Mouse (Mus musculus) olfactory bulb, adult 2 months (tissue): Measurements from ENCODE around the gene Tdrd9. TPM values are rescaled to one million over a fixed set of nuclear protein-coding genes. Genes with fewer than 3 reads are reported as not detected.

Experiments
- H3K27ac ChIP-seq: fragments of 200-500 bp; 2 replicates; pipeline ENCODE4 v1.5.1; 2012; ENCODE audit warnings: low read depth, low read length; ENCODE audit not compliant: insufficient read depth
- H3K4me1 ChIP-seq: fragments of 200-500 bp; 2 replicates; pipeline ENCODE4 v1.6.1; 2012; ENCODE audit warnings: low read length; ENCODE audit not compliant: control insufficient read depth, insufficient read depth
- H3K4me3 ChIP-seq: fragments of 200-500 bp; 2 replicates; pipeline ENCODE4 v1.5.1; 2012; ENCODE audit warnings: mild to moderate bottlenecking, low read depth, low read length, moderate library complexity; ENCODE audit not compliant: insufficient read depth
- CTCF ChIP-seq: fragments of 200-500 bp; IDR thresholded peaks from 2 replicates; pipeline ENCODE4 v1.5.1; 2012; ENCODE audit warnings: low read depth, mild to moderate bottlenecking, low read length, moderate library complexity; ENCODE audit not compliant: insufficient read depth
- POLR2A ChIP-seq: fragments of 200-500 bp; IDR thresholded peaks from 2 replicates; pipeline ENCODE4 v1.6.1; 2012; ENCODE audit warnings: mild to moderate bottlenecking, low read depth, low read length, moderate library complexity; ENCODE audit not compliant: insufficient read depth
- WGBS: fragments of 180-500 bp; shearing (Covaris S2); methylation state at CpG from one replicate; pipeline ENCODE4 v1.1.7; 2018; 5-methylcytosine and 5-hydroxymethylcytosine counted together
- polyA plus RNA-seq: library from polyadenylated mRNA; stranded (reverse); fragments of >200 nt; gene quantifications from 2 replicates; pipeline ENCODE4 v1.2.4, GENCODE M21; 2012; ENCODE audit warnings: low replicate concordance; ENCODE audit not compliant: missing spikeins, insufficient read depth, insufficient read length

Gene Tdrd9
- polyA plus RNA-seq, result not detected in 2 replicates

DNA sequence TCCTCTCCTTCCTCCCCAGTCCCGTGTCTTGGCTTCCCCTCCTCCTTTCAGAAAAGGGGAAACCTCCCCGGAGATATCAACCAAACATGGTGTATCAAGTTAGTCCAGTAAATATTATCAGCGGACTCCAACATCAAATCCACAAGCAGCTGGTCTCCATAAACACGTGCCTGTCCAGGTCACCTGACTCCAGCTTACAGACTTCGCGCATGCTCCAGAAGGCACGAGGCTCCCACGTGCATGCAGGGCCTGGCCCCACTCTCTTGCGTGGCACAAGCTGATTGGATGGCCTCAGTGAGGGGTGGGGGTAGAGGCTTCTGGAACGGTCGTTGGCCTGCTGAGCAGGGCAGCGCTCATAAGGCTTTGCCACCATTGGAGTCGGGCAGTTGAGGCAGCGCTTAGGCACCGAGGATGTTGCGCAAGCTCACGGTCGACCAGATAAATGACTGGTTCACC is at the start of gene Tdrd9:
Tdrd9 (plus strand) TSS at position 329 of the 456 bp plus-strand sequence.
- TF ChIP-seq POLR2A (no peak), CTCF (no peak)

DNA sequence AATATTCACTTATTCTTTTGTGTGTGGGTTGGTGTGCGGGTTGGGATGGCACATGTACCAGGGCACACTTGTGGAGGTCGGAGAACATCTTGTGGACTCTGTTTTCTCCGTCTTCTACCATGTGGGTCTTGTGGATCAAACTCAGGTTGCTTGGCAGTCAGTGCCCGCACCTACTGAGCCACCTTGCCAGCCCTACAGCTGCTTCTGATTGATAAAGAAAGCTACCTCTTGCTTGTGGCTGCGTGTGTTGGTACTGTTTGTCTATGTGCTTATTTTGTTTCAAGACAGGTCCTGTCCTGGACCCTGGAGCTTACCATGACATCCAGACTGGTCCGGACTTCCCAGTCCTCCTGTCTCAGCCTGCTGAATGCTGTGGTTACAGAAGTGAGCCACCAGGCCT is 48.2 kb upstream of the Tdrd9 start:
- Histone ChIP-seq H3K27ac (no peak overlapping the region), H3K4me1 (peaks cover 14% of the 10 kb centered on the region), H3K4me3 (no peak overlapping the region)
- TF ChIP-seq POLR2A (no peak), CTCF (no peak)
- WGBS, result 90% methylated on average over 6 of the region's 6 CpGs

More for the DNA sequence above, at the start of gene Tdrd9:
- H3K4me3 ChIP-seq, result no peak within 1 kb of the TSS
- H3K27ac ChIP-seq, result no peak within 1 kb of the TSS
- 86% methylated on average over 18 of the region's 18 CpGs for WGBS
- H3K4me1 ChIP-seq, result no peaks in the 10 kb centered on the region

- Histone ChIP-seq H3K4me3 (no peak overlapping the region), H3K4me1 (peaks cover 12% of the 10 kb centered on the region), H3K27ac (no peak overlapping the region)
- no peak for TF ChIP-seq CTCF
- no peak for TF ChIP-seq POLR2A
- 67% methylated on average over 1 of the region's 1 CpGs for whole genome bisulfite sequencing
Observed at GRCm38 (mm10) chr12:111927338-111927737, 44.0 kb upstream of the Tdrd9 start.

GRCm38 (mm10) chr12:111928411-111928966 is 42.9 kb upstream of the Tdrd9 start:
- Histone ChIP-seq H3K4me3 (no peak overlapping the region), H3K27ac (no peak overlapping the region), H3K4me1 (peaks cover 10% of the 10 kb centered on the region)
- TF ChIP-seq CTCF (no peak), POLR2A (no peak)
- WGBS, result 92% methylated on average over 18 of the region's 18 CpGs

- WGBS, result 84% methylated on average over 9 of the region's 9 CpGs
- peaks cover 13% of the 10 kb centered on the region for H3K4me1 ChIP-seq
- no peak for TF ChIP-seq CTCF
- TF ChIP-seq POLR2A, result no peak
- no peak overlapping the region for H3K27ac ChIP-seq
- H3K4me3 ChIP-seq, result no peak overlapping the region
Observed at GRCm38 (mm10) chr12:111931411-111932025, 39.8 kb upstream of the Tdrd9 start.

DNA sequence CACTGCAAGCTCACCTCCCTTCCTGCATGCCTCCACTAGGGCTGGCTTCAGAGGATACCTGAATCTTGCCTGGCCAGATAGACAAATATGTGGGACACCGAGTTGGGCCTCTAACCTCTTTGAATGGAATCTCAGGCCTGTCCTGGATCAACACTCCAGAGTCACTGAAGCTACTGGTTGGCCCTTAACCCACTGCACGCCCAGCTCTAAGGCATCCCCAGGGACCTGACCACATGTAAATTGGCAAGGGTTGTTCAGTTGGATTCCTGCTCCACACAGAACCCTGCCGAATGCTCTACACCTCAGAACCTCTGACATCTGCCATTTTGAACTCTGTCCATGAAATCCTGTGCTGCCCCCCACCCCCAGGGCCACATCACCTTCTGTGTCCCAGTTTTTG is 38.8 kb upstream of the Tdrd9 start:
- 84% methylated on average over 3 of the region's 3 CpGs for WGBS
- peaks cover 13% of the 10 kb centered on the region for H3K4me1 ChIP-seq
- H3K27ac ChIP-seq, result no peak overlapping the region
- TF ChIP-seq POLR2A, result no peak
- TF ChIP-seq CTCF, result no peak
- H3K4me3 ChIP-seq, result no peak overlapping the region

- TF ChIP-seq POLR2A (no peak), CTCF (no peak)
- Histone ChIP-seq H3K4me1 (peaks cover 17% of the 10 kb centered on the region), H3K4me3 (no peak overlapping the region), H3K27ac (no peak overlapping the region)
- 68% methylated on average over 11 of the region's 11 CpGs for WGBS
Observed at GRCm38 (mm10) chr12:111933032-111933704, 38.2 kb upstream of the Tdrd9 start.

GRCm38 (mm10) chr12:111933971-111934370 is 37.4 kb upstream of the Tdrd9 start:
- H3K4me3 ChIP-seq, result no peak overlapping the region
- peaks cover 19% of the 10 kb centered on the region for H3K4me1 ChIP-seq
- 88% methylated on average over 2 of the region's 2 CpGs for WGBS
- TF ChIP-seq POLR2A, result no peak
- no peak for TF ChIP-seq CTCF
- no peak overlapping the region for H3K27ac ChIP-seq

GRCm38 (mm10) chr12:111936706-111937550 is 34.4 kb upstream of the Tdrd9 start:
- H3K27ac ChIP-seq, result no peak overlapping the region
- peaks cover 17% of the 10 kb centered on the region for H3K4me1 ChIP-seq
- 37% methylated on average over 24 of the region's 24 CpGs for WGBS
- no peak overlapping the region for H3K4me3 ChIP-seq
- TF ChIP-seq POLR2A (no peak), CTCF (no peak)
